ENCODE assay signal across 31 mouse cellular contexts in the genomic region with DNA sequence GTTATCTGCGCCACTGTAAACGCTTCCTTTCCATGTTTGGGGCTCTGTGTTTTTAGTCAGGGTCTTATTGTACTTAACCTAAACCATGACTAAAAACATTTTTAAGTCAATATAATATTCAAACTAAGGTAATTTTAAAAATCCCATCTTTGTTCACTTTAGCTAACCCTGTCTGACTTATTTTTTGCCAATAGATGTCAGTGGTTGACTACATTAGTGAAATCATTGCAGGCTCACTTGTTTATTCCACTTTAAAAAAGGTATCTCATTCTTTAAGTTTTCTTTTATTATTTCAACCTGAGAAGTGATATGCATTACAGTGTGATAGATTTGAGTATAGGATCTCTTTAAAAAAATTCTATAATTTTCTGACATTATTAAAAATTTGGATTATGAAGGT. TPM values are rescaled to one million over a fixed set of nuclear protein-coding genes. Genes with fewer than 3 reads are reported as not detected.
DNase-seq lines count a peak whose midpoint lies in the region; ATAC-seq and TF ChIP-seq lines count a peak whose summit lies in the region.
"Had no signal": no experiment of that assay in that cellular context is flagged by ENCODE, and none has a peak within 500 bp of the region (broad histone marks: within the 10 kb centered on the region; RNA-seq: fewer than 3 reads in every experiment).

No protein-coding gene starts in this region.

- H3K4me1 ChIP-seq in heart, adult 2 months (ENCODE audit: control insufficient read depth, insufficient read depth, low read length): no peaks in the 10 kb centered on the region
- no peaks in the 10 kb centered on the region for H3K4me1 ChIP-seq in heart, embryonic 11.5 days (ENCODE audit: control insufficient read depth, insufficient read depth, low read length)
- H3K4me1 ChIP-seq in CH12.LX (ENCODE audit: control insufficient read depth in 1 of 2, insufficient read depth in 2 of 2): peaks cover 0 to 4% of the 10 kb centered on the region in 2 experiments; a peak in 2 of 4 replicates
- no peaks in the 10 kb centered on the region for H3K4me1 ChIP-seq in liver, embryonic 11.5 days (replicated peaks; ENCODE audit: control insufficient read depth, insufficient read depth, low read length)
- H3K4me1 ChIP-seq: embryonic facial prominence, embryonic 10.5 days; forebrain, embryonic 13.5 days; heart, embryonic 10.5 days; limb, embryonic 12.5 days; liver, embryonic 13.5 days; lung, embryonic 15.5 days; midbrain, embryonic 10.5 days had no signal

- TF ChIP-seq RAD21 in CH12.LX (IDR thresholded peaks at IDR 0.05; ENCODE audit: low read depth, low read length): peak; percentile 55

- WGBS in heart, adult 2 months: 89% methylated on average over 2 of the region's 2 CpGs
- 84% methylated on average over 2 of the region's 2 CpGs for WGBS in heart, embryonic 11.5 days (ENCODE audit: insufficient replicate concordance)
- 85% methylated on average over 2 of the region's 2 CpGs for WGBS in liver, embryonic 11.5 days

- ATAC-seq in heart, embryonic 11.5 days (replicated peaks; ENCODE audit: insufficient number of reproducible peaks, low FRiP score, low TSS enrichment): no peak
- 0 out of 2 replicates have a peak, but pooled peaks have one; percentile 36 for ATAC-seq in common myeloid progenitor, adult 5-6 weeks (replicated peaks; ENCODE audit: low read depth, poor library complexity, severe bottlenecking)
- no peak for ATAC-seq in liver, embryonic 11.5 days (replicated peaks; ENCODE audit: low FRiP score)
- ATAC-seq: activated CD4-positive, CD25-positive, alpha-beta regulatory T cell, adult 4 months; forebrain, embryonic 13.5 days; hindbrain, embryonic 16.5 days had no signal

- no peak overlapping the region for H3K4me2 ChIP-seq in heart, embryonic 11.5 days
- no peak overlapping the region for H3K4me2 ChIP-seq in CH12.LX (ENCODE audit: insufficient read depth, low read depth, poor library complexity, severe bottlenecking)
- no peak overlapping the region for H3K4me2 ChIP-seq in liver, embryonic 11.5 days
- H3K4me2 ChIP-seq: forebrain, embryonic 13.5 days; limb, embryonic 12.5 days; liver, embryonic 13.5 days; lung, embryonic 15.5 days had no signal

- DNase-seq in heart, adult 2 months: no peak
- DNase-seq in left cerebral cortex, adult 2 months (ENCODE audit: extremely low spot score in 1 of 2, low spot score in 2 of 2): no peak
- no peak for DNase-seq in left cerebral cortex, postnatal 36 days (ENCODE audit: low spot score in 2 of 2)
- DNase-seq in CH12.LX (ENCODE audit: extremely low read depth): no peak
- no peak for DNase-seq in spleen, postnatal 36 days (ENCODE audit: low spot score in 2 of 2)
- no peak for DNase-seq in liver, embryonic 11.5 days (ENCODE audit: low spot score)
- DNase-seq: adrenal gland, postnatal 14 days; cerebellum, adult 18-20 months; cerebellum, postnatal 25 days; gastrocnemius, postnatal 36 days; heart, postnatal 14 days; kidney, adult 18-20 months; kidney, postnatal 14 days; layer of hippocampus, adult 9-11 months; liver, embryonic 13.5 days; right cerebral cortex, postnatal 14 days; thymus, postnatal 25 days had no signal

- no peaks in the 10 kb centered on the region for H3K79me2 ChIP-seq in heart, adult 2 months (replicated peaks; ENCODE audit: control insufficient read depth, insufficient read depth, low read length)
- no peaks in the 10 kb centered on the region for H3K79me2 ChIP-seq in CH12.LX (replicated peaks; ENCODE audit: control insufficient read depth, extremely low read depth, insufficient read depth, poor library complexity, severe bottlenecking)

- no peak for TF ChIP-seq POLR2A in heart, adult 2 months (IDR thresholded peaks at IDR 0.05; ENCODE audit: insufficient read depth, low read depth, low read length)
- no peak for TF ChIP-seq POLR2A in CH12.LX (IDR thresholded peaks at IDR 0.05; ENCODE audit: low read depth, low read length)

- no peak overlapping the region for H3K9ac ChIP-seq in heart, adult 2 months (ENCODE audit: low read depth, low read length)
- no peak overlapping the region for H3K9ac ChIP-seq in heart, embryonic 11.5 days (ENCODE audit: low read depth, low read length)
- no peak overlapping the region for H3K9ac ChIP-seq in CH12.LX (ENCODE audit: insufficient read depth, low read depth)
- H3K9ac ChIP-seq in liver, embryonic 11.5 days (ENCODE audit: low read depth, low read length): no peak overlapping the region
- H3K9ac ChIP-seq: forebrain, embryonic 13.5 days; limb, embryonic 12.5 days; liver, embryonic 13.5 days; lung, embryonic 15.5 days had no signal

- dilution Hi-C loops in CH12.LX (cut with MboI; ENCODE audit: extremely low pct_ligation_motif_present, extremely low pct_unique_long_range_greater_than_20kb, low sequenced_read_pairs): no loop called here

- intact Hi-C loops in heart, adult 2 months (cut with DNase I): no loop called here
- intact Hi-C loops in left cerebral cortex, adult 2 months (cut with DNase I): loop anchor here (10.0 kb wide), 1 partner anchor 1922 kb away; a partner anchor contains a TSS
- intact Hi-C loops in left cerebral cortex, postnatal 36 days (cut with DNase I): loop anchor here (10.0 kb wide), 1 partner anchor 1922 kb away; a partner anchor contains a TSS

- no peak overlapping the region for H3K4me3 ChIP-seq in heart, adult 2 months
- no peak overlapping the region for H3K4me3 ChIP-seq in heart, embryonic 11.5 days (ENCODE audit: low read depth, low read length)
- H3K4me3 ChIP-seq in left cerebral cortex, adult 2 months: no peak overlapping the region
- H3K4me3 ChIP-seq in CH12.LX (replicated peaks in 1 of 3; ENCODE audit: low read depth in 2 of 3, low read length in 2 of 3, poor library complexity in 1 of 3): no peak overlapping the region
- H3K4me3 ChIP-seq in liver, embryonic 11.5 days (ENCODE audit: low read depth, low read length): no peak overlapping the region
- H3K4me3 ChIP-seq: embryonic facial prominence, embryonic 10.5 days; forebrain, embryonic 13.5 days; heart, embryonic 10.5 days; limb, embryonic 12.5 days; liver, embryonic 13.5 days; lung, embryonic 15.5 days; midbrain, embryonic 10.5 days had no signal

- H3K27me3 ChIP-seq in heart, adult 2 months (ENCODE audit: control insufficient read depth, insufficient read depth, low read length): no peaks in the 10 kb centered on the region
- no peaks in the 10 kb centered on the region for H3K27me3 ChIP-seq in heart, embryonic 11.5 days (ENCODE audit: control insufficient read depth, insufficient read depth, low read length)
- no peaks in the 10 kb centered on the region for H3K27me3 ChIP-seq in CH12.LX (replicated peaks)
- H3K27me3 ChIP-seq in liver, embryonic 11.5 days (replicated peaks; ENCODE audit: control insufficient read depth, insufficient read depth, low read length): no peaks in the 10 kb centered on the region
- H3K27me3 ChIP-seq: forebrain, embryonic 13.5 days; limb, embryonic 12.5 days; liver, embryonic 13.5 days; lung, embryonic 15.5 days had no signal

- no peak overlapping the region for H3K27ac ChIP-seq in heart, adult 2 months
- no peak overlapping the region for H3K27ac ChIP-seq in heart, embryonic 11.5 days (ENCODE audit: low read depth, low read length)
- H3K27ac ChIP-seq in left cerebral cortex, adult 2 months: no peak overlapping the region
- H3K27ac ChIP-seq in CH12.LX (ENCODE audit: insufficient read depth, low read depth): no peak overlapping the region
- H3K27ac ChIP-seq in liver, embryonic 11.5 days (ENCODE audit: low read depth, low read length): no peak overlapping the region
- H3K27ac ChIP-seq: embryonic facial prominence, embryonic 10.5 days; forebrain, embryonic 13.5 days; heart, embryonic 10.5 days; limb, embryonic 12.5 days; liver, embryonic 13.5 days; lung, embryonic 15.5 days; macrophage; midbrain, embryonic 10.5 days had no signal

- no peaks in the 10 kb centered on the region for H3K36me3 ChIP-seq in heart, adult 2 months (ENCODE audit: control insufficient read depth, insufficient read depth, low read length)
- H3K36me3 ChIP-seq in heart, embryonic 11.5 days (ENCODE audit: control insufficient read depth, insufficient read depth, low read length): no peaks in the 10 kb centered on the region
- H3K36me3 ChIP-seq in CH12.LX (replicated peaks in 1 of 2; ENCODE audit: control insufficient read depth in 1 of 2, insufficient read depth in 1 of 2, low read length in 1 of 2): no peaks in the 10 kb centered on the region
- H3K36me3 ChIP-seq in liver, embryonic 11.5 days (ENCODE audit: control insufficient read depth, insufficient read depth, low read length): no peaks in the 10 kb centered on the region
- H3K36me3 ChIP-seq: embryonic facial prominence, embryonic 10.5 days; heart, embryonic 10.5 days; limb, embryonic 12.5 days; liver, embryonic 13.5 days; lung, embryonic 15.5 days; midbrain, embryonic 10.5 days had no signal

- TF ChIP-seq EP300 in heart, adult 2 months (IDR thresholded peaks at IDR 0.05; ENCODE audit: insufficient read depth, low read depth, low read length): no peak
- TF ChIP-seq EP300 in CH12.LX (IDR thresholded peaks at IDR 0.05; ENCODE audit: low read length): no peak

- in situ Hi-C loops in CH12.LX (cut with MboI; ENCODE audit: low pct_ligation_motif_present, low pct_unique_long_range_greater_than_20kb, low sequenced_read_pairs): no loop called here

- peak; percentile 47 for TF ChIP-seq CTCF in heart, adult 2 months (IDR thresholded peaks at IDR 0.05)
- peak; percentile 60 for TF ChIP-seq CTCF in left cerebral cortex, adult 2 months (IDR thresholded peaks at IDR 0.05)
- peak in 1 of 2 experiments; percentile 45; a peak in 2 of 4 replicates for TF ChIP-seq CTCF in CH12.LX (conservative IDR thresholded peaks at IDR 0.05 in 1 of 2, IDR thresholded peaks at IDR 0.05 in 1 of 2; ENCODE audit: low read depth in 2 of 2, low read length in 2 of 2)

- H3K9me3 ChIP-seq in heart, embryonic 11.5 days (replicated peaks; ENCODE audit: control insufficient read depth, low read length): no peaks in the 10 kb centered on the region
- H3K9me3 ChIP-seq in CH12.LX (replicated peaks; ENCODE audit: low read length): no peaks in the 10 kb centered on the region
- no peaks in the 10 kb centered on the region for H3K9me3 ChIP-seq in liver, embryonic 11.5 days (ENCODE audit: control insufficient read depth, low read length)
- H3K9me3 ChIP-seq: embryonic facial prominence, embryonic 10.5 days; forebrain, embryonic 13.5 days; heart, embryonic 10.5 days; limb, embryonic 12.5 days; liver, embryonic 13.5 days; lung, embryonic 15.5 days; midbrain, embryonic 10.5 days had no signal

TF ChIP-seq in CH12.LX, 34 proteins besides CTCF, POLR2A, EP300 and RAD21 (continues in another document):
- TF ChIP-seq PAX5 (IDR thresholded peaks at IDR 0.05; ENCODE audit: low read length): no peak
- TF ChIP-seq ELF1 (IDR thresholded peaks at IDR 0.05; ENCODE audit: low read depth, low read length): no peak

RNA-seq across cellular contexts. Expression of a gene that starts 5.5 kb away (rescaled TPM):
- not detected for total RNA-seq in heart, adult 2 months (2021)
- polyA plus RNA-seq in heart, adult 2 months (2012; rRNA removed): not detected in 2 replicates
- not detected in 2 replicates for polyA plus RNA-seq in heart, embryonic 11.5 days (2014; fragmentation: Nextera tagmentation; extraction: Ambion mirVana)
- not detected for total RNA-seq in left cerebral cortex, adult 2 months (2021)
- not detected for total RNA-seq in left cerebral cortex, postnatal 36 days (2021)
- total RNA-seq in CH12.LX (2012; rRNA removed) (0.04 and 0.08 TPM in 2 replicates), CH12.LX (2014; rRNA removed) (0.07 and 0.35 TPM in 2 replicates)
- 0.07 and 0.09 TPM in 2 replicates for polyA plus RNA-seq in CH12.LX (2012; ENCODE audit: insufficient read length, low read depth)
- not detected in 2 replicates for total RNA-seq in common myeloid progenitor, adult 5-6 weeks (2017)
- not detected in 2 replicates for polyA plus RNA-seq in liver, embryonic 11.5 days (2014; fragmentation: Nextera tagmentation; extraction: Ambion mirVana)
- total RNA-seq: adrenal gland, postnatal 14 days; gastrocnemius, postnatal 36 days; heart, postnatal 14 days had no signal
- polyA plus RNA-seq: activated CD4-positive, CD25-positive, alpha-beta regulatory T cell, adult 4 months; embryonic facial prominence, embryonic 10.5 days; forebrain, embryonic 13.5 days; heart, embryonic 10.5 days; hindbrain, embryonic 16.5 days; limb, embryonic 12.5 days; liver, embryonic 13.5 days; lung, embryonic 15.5 days; macrophage; midbrain, embryonic 10.5 days; neural tube, embryonic 14.5 days; spleen, adult 2 months; stomach, embryonic 16.5 days had no signal
